Mouse (Mus musculus) spleen, adult 2 months (tissue): ENCODE results near the gene Cmya5.

Experiments
- CTCF ChIP-seq: fragments of 200-500 bp; IDR thresholded peaks from 2 replicates; pipeline ENCODE4 v1.5.1; 2011; ENCODE audit warnings: mild to moderate bottlenecking, inconsistent platforms; ENCODE audit not compliant: insufficient read depth, insufficient read length, insufficient replicate concordance; ENCODE audit errors: extremely low read depth
- POLR2A ChIP-seq: fragments of 200-500 bp; IDR thresholded peaks from 2 replicates; pipeline ENCODE4 v1.6.1; 2011; ENCODE audit warnings: low read depth, low read length, inconsistent platforms

DNA sequence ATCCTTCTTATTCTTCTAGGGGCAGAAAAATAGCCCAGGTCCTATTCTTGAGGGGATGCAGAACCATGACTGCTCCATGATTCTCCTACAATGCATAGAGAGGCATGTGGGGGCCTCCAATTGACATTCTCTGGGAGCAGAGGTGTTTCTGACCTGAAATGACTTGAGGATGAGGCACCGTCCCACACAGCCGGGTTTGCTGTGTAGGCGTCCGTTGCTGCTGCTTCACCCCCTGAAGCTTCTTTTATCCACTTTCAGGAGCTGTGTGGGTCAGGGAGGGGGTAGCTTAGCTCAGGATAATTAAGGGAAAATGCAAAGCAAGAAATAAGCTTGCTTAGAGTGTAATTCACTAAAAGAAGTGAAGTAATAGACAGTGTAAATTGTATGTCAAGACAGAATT is 115.2 kb downstream of the Cmya5 start:
- no peak for TF ChIP-seq CTCF
- no peak for TF ChIP-seq POLR2A
